In the genomic region with DNA sequence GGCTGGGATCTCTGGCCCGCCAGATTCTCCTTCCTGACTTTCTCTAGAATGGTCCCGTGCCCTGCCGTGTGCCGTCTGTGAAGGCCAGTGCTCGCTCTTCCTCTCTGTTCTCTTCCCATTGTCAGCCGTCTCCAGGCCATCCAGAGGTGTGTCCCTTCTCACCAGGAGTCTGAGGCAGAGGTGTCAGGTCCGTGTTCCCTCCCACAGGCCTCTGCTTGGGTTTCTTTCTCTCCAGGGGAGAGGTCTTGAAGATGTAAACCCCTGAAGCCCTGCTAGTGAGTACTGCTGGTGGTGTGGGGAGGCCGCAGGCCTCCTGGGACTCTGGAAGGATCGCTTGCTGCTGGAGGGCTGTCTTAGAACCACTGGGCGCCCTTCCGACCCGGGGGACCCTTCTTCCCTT, we compare ENCODE assay signal across 18 mouse cellular contexts. TPM values are rescaled to one million over a fixed set of nuclear protein-coding genes. Genes with fewer than 3 reads are reported as not detected.
DNase-seq lines count a peak whose midpoint lies in the region; ATAC-seq and TF ChIP-seq lines count a peak whose summit lies in the region.
"Had no signal": no experiment of that assay in that cellular context is flagged by ENCODE, and none has a peak within 500 bp of the region (broad histone marks: within the 10 kb centered on the region; RNA-seq: fewer than 3 reads in every experiment).

No protein-coding gene starts in this region.

- H3K36me3 ChIP-seq in kidney, embryonic 15.5 days = peaks cover 41% of the 10 kb centered on the region
- peaks cover 38% of the 10 kb centered on the region for H3K36me3 ChIP-seq in neural tube, embryonic 13.5 days

- H3K9ac ChIP-seq in kidney, embryonic 15.5 days = no peak overlapping the region
- no peak overlapping the region for H3K9ac ChIP-seq in neural tube, embryonic 13.5 days
- H3K9ac ChIP-seq: embryonic facial prominence, embryonic 13.5 days; forebrain, embryonic 12.5 days; heart, embryonic 12.5 days had no signal

- 67% methylated on average over 12 of the region's 12 CpGs for WGBS in kidney, embryonic 15.5 days
- 88% methylated on average over 12 of the region's 12 CpGs for WGBS in neural tube, embryonic 13.5 days

- H3K27me3 ChIP-seq in kidney, embryonic 15.5 days = no peaks in the 10 kb centered on the region
- H3K27me3 ChIP-seq in neural tube, embryonic 13.5 days = no peaks in the 10 kb centered on the region
- H3K27me3 ChIP-seq: embryonic facial prominence, embryonic 13.5 days; forebrain, embryonic 12.5 days; heart, embryonic 12.5 days had no signal

- peak overlapping the region; percentile 22; the same call in 1 of the 2 replicates for H3K27ac ChIP-seq in kidney, embryonic 15.5 days
- H3K27ac ChIP-seq in neural tube, embryonic 13.5 days (replicated peaks) = 0 out of 2 replicates have a peak overlapping the region, but pooled peaks have one; percentile 18
- peak overlapping the region; percentile 43 for H3K27ac ChIP-seq in bone marrow macrophage, adult 2 months (ENCODE audit: insufficient read depth, low read depth, low read length)
- H3K27ac ChIP-seq: embryonic facial prominence, embryonic 13.5 days; forebrain, embryonic 12.5 days had no signal

- H3K4me3 ChIP-seq in kidney, embryonic 15.5 days (replicated peaks) = no peak overlapping the region
- H3K4me3 ChIP-seq in neural tube, embryonic 13.5 days = no peak overlapping the region
- H3K4me3 ChIP-seq in bone marrow macrophage, adult 2 months (ENCODE audit: insufficient read depth, low read length) = no peak overlapping the region
- H3K4me3 ChIP-seq: embryonic facial prominence, embryonic 13.5 days; forebrain, embryonic 12.5 days; heart, embryonic 12.5 days had no signal

- H3K4me1 ChIP-seq in kidney, embryonic 15.5 days = peaks cover 13% of the 10 kb centered on the region
- peaks cover 5% of the 10 kb centered on the region for H3K4me1 ChIP-seq in neural tube, embryonic 13.5 days (replicated peaks)
- peaks cover 60% of the 10 kb centered on the region for H3K4me1 ChIP-seq in bone marrow macrophage, adult 2 months (ENCODE audit: control insufficient read depth, insufficient read depth, low read length)
- H3K4me1 ChIP-seq: embryonic facial prominence, embryonic 13.5 days had no signal

- ATAC-seq in kidney, embryonic 15.5 days (replicated peaks; ENCODE audit: low FRiP score) = no peak
- no peak for ATAC-seq in neural tube, embryonic 13.5 days (ENCODE audit: low read depth)
- ATAC-seq: forebrain, embryonic 16.5 days; hindbrain, embryonic 16.5 days had no signal

- no peak for TF ChIP-seq CTCF in bone marrow macrophage, adult 2 months (IDR thresholded peaks at IDR 0.05; ENCODE audit: low read depth, low read length)

- TF ChIP-seq POLR2A in bone marrow macrophage, adult 2 months (IDR thresholded peaks at IDR 0.05; ENCODE audit: borderline replicate concordance, low read depth, low read length) = no peak

- H3K9me3 ChIP-seq in kidney, embryonic 15.5 days (replicated peaks) = no peaks in the 10 kb centered on the region
- H3K9me3 ChIP-seq in neural tube, embryonic 13.5 days = no peaks in the 10 kb centered on the region
- H3K9me3 ChIP-seq: embryonic facial prominence, embryonic 13.5 days; forebrain, embryonic 12.5 days; heart, embryonic 12.5 days had no signal

- no peak for DNase-seq in kidney, adult 9 months
- no peak for DNase-seq in neural tube, embryonic 10.5 days (ENCODE audit: extremely low spot score, low spot score)
- no peak for DNase-seq in adrenal gland, postnatal 4 days (ENCODE audit: low spot score in 2 of 2)
- DNase-seq in yolk sac, embryonic 10.5 days (ENCODE audit: low spot score) = no peak
- DNase-seq: adrenal gland, adult 2 months; adrenal gland, postnatal 25 days; cerebellum, adult 11-12 months; cerebellum, adult 9-10 months; cerebellum, postnatal 25 days; gastrocnemius, postnatal 14 days had no signal

- no peak overlapping the region for H3K4me2 ChIP-seq in kidney, embryonic 15.5 days
- no peak overlapping the region for H3K4me2 ChIP-seq in neural tube, embryonic 13.5 days
- H3K4me2 ChIP-seq: embryonic facial prominence, embryonic 13.5 days; forebrain, embryonic 12.5 days; heart, embryonic 12.5 days had no signal

RNA-seq across cellular contexts. Expression of a gene that starts 16.6 kb away (rescaled TPM):
- 56.3 and 57.6 TPM in 2 replicates for polyA plus RNA-seq in kidney, embryonic 15.5 days (2015; fragmentation: Nextera tagmentation; extraction: Ambion mirVana)
- polyA plus RNA-seq in neural tube, embryonic 13.5 days (2015; fragmentation: Nextera tagmentation; extraction: Ambion mirVana) = 20.3 and 22.3 TPM in 2 replicates
- 95.2 and 96.3 TPM in 2 replicates for polyA plus RNA-seq in bone marrow macrophage, adult 2 months (2012; ENCODE audit: insufficient read depth, insufficient read length, missing spikeins)
- 10 to 100 TPM; 75.0 to 75.9 TPM for total RNA-seq in adrenal gland, postnatal 4 days (2021)

RNA-seq across cellular contexts. Expression of a gene that starts 34.2 kb away (rescaled TPM):
- polyA plus RNA-seq in kidney, embryonic 15.5 days (2015; fragmentation: Nextera tagmentation; extraction: Ambion mirVana) = 102 TPM in 2 replicates
- 22.0 and 26.6 TPM in 2 replicates for polyA plus RNA-seq in neural tube, embryonic 13.5 days (2015; fragmentation: Nextera tagmentation; extraction: Ambion mirVana)
- polyA plus RNA-seq in bone marrow macrophage, adult 2 months (2012; ENCODE audit: insufficient read depth, insufficient read length, missing spikeins) = 184 and 192 TPM in 2 replicates
- 10 to 100 TPM; 59.6 to 62.7 TPM for total RNA-seq in adrenal gland, postnatal 4 days (2021)

RNA-seq across cellular contexts. Expression of a gene that starts 58.9 kb away (rescaled TPM):
- 62.2 and 67.5 TPM in 2 replicates for polyA plus RNA-seq in kidney, embryonic 15.5 days (2015; fragmentation: Nextera tagmentation; extraction: Ambion mirVana)
- polyA plus RNA-seq in neural tube, embryonic 13.5 days (2015; fragmentation: Nextera tagmentation; extraction: Ambion mirVana) = 143 and 151 TPM in 2 replicates
- polyA plus RNA-seq in bone marrow macrophage, adult 2 months (2012; ENCODE audit: insufficient read depth, insufficient read length, missing spikeins) = 46.1 and 46.6 TPM in 2 replicates
- total RNA-seq in adrenal gland, postnatal 4 days (2021) = 10 to 100 TPM; 45.7 to 49.6 TPM
